Mouse (Mus musculus) liver, embryonic 11.5 days (tissue): Measurements from ENCODE around the gene Csdc2. TPM values are rescaled to one million over a fixed set of nuclear protein-coding genes. Genes with fewer than 3 reads are reported as not detected.

Experiments
- ATAC-seq: fragments of 200-750 bp; cut with Nextera tagmentation; replicated peaks from 2 replicates; pipeline ENCODE4 v1.8.0; 2017; ENCODE audit warnings: moderate number of reproducible peaks, mild to moderate bottlenecking, moderate TSS enrichment, moderate library complexity; ENCODE audit not compliant: low FRiP score
- DNase-seq: peaks from one replicate; pipeline ENCODE4 v3.0.0-alpha.2; 2017; ENCODE audit warnings: low spot score
- H3K27ac ChIP-seq: fragments of 300-500 bp; sonication (generic); 2 replicates; pipeline ENCODE4 v1.5.1; 2014; ENCODE audit warnings: mild to moderate bottlenecking, low read depth, low read length, control low read depth
- H3K27me3 ChIP-seq: fragments of 300-500 bp; sonication (generic); replicated peaks from 2 replicates; pipeline ENCODE4 v1.6.1; 2014; ENCODE audit warnings: low read length, mixed read lengths; ENCODE audit not compliant: control insufficient read depth, insufficient read depth
- H3K36me3 ChIP-seq: fragments of 300-500 bp; sonication (generic); 2 replicates; pipeline ENCODE4 v1.6.1; 2014; ENCODE audit warnings: mild to moderate bottlenecking, low read length, moderate library complexity, mixed read lengths; ENCODE audit not compliant: control insufficient read depth, insufficient read depth
- H3K4me1 ChIP-seq: fragments of 300-500 bp; sonication (generic); replicated peaks from 2 replicates; pipeline ENCODE4 v1.6.1; 2014; ENCODE audit warnings: low read length, mixed read lengths; ENCODE audit not compliant: control insufficient read depth, insufficient read depth
- H3K4me2 ChIP-seq: fragments of 300-500 bp; sonication (generic); 2 replicates; pipeline ENCODE4 v1.6.1; 2014; ENCODE audit warnings: mild to moderate bottlenecking, control low read depth, moderate library complexity
- H3K4me3 ChIP-seq: fragments of 300-500 bp; sonication (generic); 2 replicates; pipeline ENCODE4 v1.5.1; 2014; ENCODE audit warnings: low read depth, low read length, control low read depth
- H3K9ac ChIP-seq: fragments of 300-500 bp; sonication (generic); 2 replicates; pipeline ENCODE4 v1.6.1; 2014; ENCODE audit warnings: low read depth, low read length, control low read depth
- H3K9me3 ChIP-seq: fragments of 300-500 bp; sonication (generic); 2 replicates; pipeline ENCODE4 v1.6.1; 2016; ENCODE audit warnings: low read length, inconsistent platforms, mixed read lengths; ENCODE audit not compliant: control insufficient read depth
- whole genome bisulfite sequencing: fragments of 180-500 bp; shearing (Covaris S2); extraction: QIAGEN DNeasy Blood & Tissue Kit; methylation state at CpG from one replicate; pipeline ENCODE4 v1.1.7; 2014; 5-methylcytosine and 5-hydroxymethylcytosine counted together
- polyA plus RNA-seq: library from polyadenylated mRNA; unstranded; fragments of >200 nt; fragmentation: Nextera tagmentation; extraction: Ambion mirVana; gene quantifications from 2 replicates; pipeline ENCODE4 v1.2.1, GENCODE M21; 2014

Csdc2 gene
- polyA plus RNA-seq, 1 experiment from 2014 or later, result 3.9 TPM

GRCm38 (mm10) chr15:81941010-81941409 is 4.5 kb downstream of the Csdc2 start:
- Histone ChIP-seq H3K4me3 (no peak overlapping the region), H3K9ac (no peak overlapping the region), H3K4me1 (peaks cover 19% of the 10 kb centered on the region), H3K27ac (no peak overlapping the region), H3K9me3 (no peaks in the 10 kb centered on the region), H3K27me3 (peaks cover 15% of the 10 kb centered on the region; the same call in 1 of the 2 replicates), H3K36me3 (no peaks in the 10 kb centered on the region), H3K4me2 (no peak overlapping the region)
- ATAC-seq, result no peak
- 87% methylated on average over 2 of the region's 2 CpGs for WGBS
- DNase-seq, result no peak

- no peak overlapping the region for H3K4me2 ChIP-seq
- no peaks in the 10 kb centered on the region for H3K36me3 ChIP-seq
- peaks cover 10% of the 10 kb centered on the region for H3K4me1 ChIP-seq
- no peaks in the 10 kb centered on the region for H3K27me3 ChIP-seq
- H3K4me3 ChIP-seq, result no peak overlapping the region
- no peak overlapping the region for H3K9ac ChIP-seq
- no peaks in the 10 kb centered on the region for H3K9me3 ChIP-seq
- 26% methylated on average over 9 of the region's 9 CpGs for WGBS
- no peak for DNase-seq
- no peak overlapping the region for H3K27ac ChIP-seq
- ATAC-seq, result no peak
Observed at GRCm38 (mm10) chr15:81943176-81943749, 6.7 kb downstream of the Csdc2 start.

- 74% methylated on average over 10 of the region's 10 CpGs for WGBS
- H3K27me3 ChIP-seq, result no peaks in the 10 kb centered on the region
- H3K9me3 ChIP-seq, result no peaks in the 10 kb centered on the region
- H3K4me3 ChIP-seq, result no peak overlapping the region
- no peak for DNase-seq
- ATAC-seq, result no peak
- H3K4me1 ChIP-seq, result peaks cover 9% of the 10 kb centered on the region
- no peak overlapping the region for H3K4me2 ChIP-seq
- no peak overlapping the region for H3K9ac ChIP-seq
- no peak overlapping the region for H3K27ac ChIP-seq
- no peaks in the 10 kb centered on the region; the same call in 1 of the 2 replicates for H3K36me3 ChIP-seq
Observed at GRCm38 (mm10) chr15:81949076-81949475, 12.5 kb downstream of the Csdc2 start.

GRCm38 (mm10) chr15:81949476-81950131 is 13.0 kb downstream of the Csdc2 start:
- WGBS, result 76% methylated on average over 11 of the region's 11 CpGs
- Histone ChIP-seq H3K27ac (no peak overlapping the region), H3K27me3 (no peaks in the 10 kb centered on the region), H3K9ac (no peak overlapping the region), H3K4me3 (no peak overlapping the region), H3K9me3 (no peaks in the 10 kb centered on the region), H3K4me2 (no peak overlapping the region), H3K4me1 (peaks cover 9% of the 10 kb centered on the region), H3K36me3 (no peaks in the 10 kb centered on the region; the same call in 1 of the 2 replicates)
- DNase-seq, result no peak
- no peak for ATAC-seq

GRCm38 (mm10) chr15:81950716-81951115 is 14.2 kb downstream of the Csdc2 start:
- 90% methylated on average over 5 of the region's 5 CpGs for WGBS
- DNase-seq, result no peak
- no peaks in the 10 kb centered on the region for H3K9me3 ChIP-seq
- H3K4me1 ChIP-seq, result peaks cover 9% of the 10 kb centered on the region
- no peak overlapping the region for H3K4me2 ChIP-seq
- no peak for ATAC-seq
- H3K4me3 ChIP-seq, result no peak overlapping the region
- no peak overlapping the region for H3K27ac ChIP-seq
- H3K9ac ChIP-seq, result no peak overlapping the region
- H3K36me3 ChIP-seq, result no peaks in the 10 kb centered on the region; the same call in 1 of the 2 replicates
- H3K27me3 ChIP-seq, result no peaks in the 10 kb centered on the region

- peaks cover 9% of the 10 kb centered on the region for H3K4me1 ChIP-seq
- H3K9me3 ChIP-seq, result no peaks in the 10 kb centered on the region
- H3K9ac ChIP-seq, result no peak overlapping the region
- WGBS, result 91% methylated on average over 9 of the region's 9 CpGs
- DNase-seq (no peak), ATAC-seq (no peak)
- H3K4me3 ChIP-seq, result no peak overlapping the region
- no peaks in the 10 kb centered on the region for H3K27me3 ChIP-seq
- H3K36me3 ChIP-seq, result no peaks in the 10 kb centered on the region; the same call in 1 of the 2 replicates
- no peak overlapping the region for H3K4me2 ChIP-seq
- H3K27ac ChIP-seq, result no peak overlapping the region
Observed at GRCm38 (mm10) chr15:81951159-81951558, 14.6 kb downstream of the Csdc2 start.

- H3K9me3 ChIP-seq, result no peaks in the 10 kb centered on the region
- no peak overlapping the region for H3K9ac ChIP-seq
- WGBS, result 88% methylated on average over 4 of the region's 4 CpGs
- no peak for ATAC-seq
- no peak overlapping the region for H3K4me2 ChIP-seq
- H3K36me3 ChIP-seq, result no peaks in the 10 kb centered on the region; the same call in 1 of the 2 replicates
- DNase-seq, result no peak
- peaks cover 9% of the 10 kb centered on the region for H3K4me1 ChIP-seq
- H3K27me3 ChIP-seq, result no peaks in the 10 kb centered on the region
- H3K27ac ChIP-seq, result no peak overlapping the region
- no peak overlapping the region for H3K4me3 ChIP-seq
Observed at GRCm38 (mm10) chr15:81952310-81952709, 15.8 kb downstream of the Csdc2 start.

GRCm38 (mm10) chr15:81954151-81954583 is 17.6 kb downstream of the Csdc2 start:
- no peak overlapping the region for H3K4me2 ChIP-seq
- DNase-seq (no peak), ATAC-seq (no peak)
- no peak overlapping the region for H3K9ac ChIP-seq
- no peaks in the 10 kb centered on the region for H3K9me3 ChIP-seq
- no peaks in the 10 kb centered on the region; the same call in 1 of the 2 replicates for H3K36me3 ChIP-seq
- WGBS, result 94% methylated on average over 9 of the region's 9 CpGs
- H3K4me1 ChIP-seq, result peaks cover 6% of the 10 kb centered on the region
- H3K27me3 ChIP-seq, result no peaks in the 10 kb centered on the region
- no peak overlapping the region for H3K27ac ChIP-seq
- H3K4me3 ChIP-seq, result no peak overlapping the region

GRCm38 (mm10) chr15:81954716-81955115 is 18.2 kb downstream of the Csdc2 start:
- H3K9me3 ChIP-seq, result no peaks in the 10 kb centered on the region
- H3K4me3 ChIP-seq, result no peak overlapping the region
- peaks cover 5% of the 10 kb centered on the region for H3K4me1 ChIP-seq
- H3K4me2 ChIP-seq, result no peak overlapping the region
- ATAC-seq (no peak), DNase-seq (no peak)
- H3K27me3 ChIP-seq, result no peaks in the 10 kb centered on the region
- 90% methylated on average over 6 of the region's 6 CpGs for WGBS
- H3K27ac ChIP-seq, result no peak overlapping the region
- H3K9ac ChIP-seq, result no peak overlapping the region
- H3K36me3 ChIP-seq, result no peaks in the 10 kb centered on the region; the same call in 1 of the 2 replicates
